ENCODE assay signal across 16 mouse cellular contexts in the genomic region with DNA sequence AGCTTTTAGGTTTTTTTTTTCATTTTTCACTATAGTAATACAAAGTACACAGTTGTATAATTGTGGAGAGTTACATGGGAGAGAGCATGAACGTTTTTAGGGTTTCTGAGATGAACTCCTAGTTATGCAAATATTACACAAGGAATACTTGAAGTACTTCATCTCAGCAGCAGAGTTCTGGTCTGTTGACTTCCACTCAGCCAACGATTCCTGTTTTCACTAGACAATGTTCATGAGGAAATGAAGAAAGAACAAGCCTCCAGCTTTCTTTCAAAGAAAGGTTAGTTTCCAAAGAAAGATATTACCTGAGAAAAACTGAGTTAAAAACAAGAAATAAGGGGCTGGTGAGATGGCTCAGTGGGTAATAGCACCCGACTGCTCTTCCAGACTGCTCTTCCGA.
"Had no signal": no experiment of that assay in that cellular context is flagged by ENCODE, and none has a peak within 500 bp of the region (broad histone marks: within the 10 kb centered on the region; RNA-seq: fewer than 3 reads in every experiment).

No protein-coding gene starts in this region.

- DNase-seq: retina, postnatal 1 day; right cerebral cortex, adult 18-20 months; right cerebral cortex, postnatal 14 days; right cerebral cortex, postnatal 25 days; right cerebral cortex, postnatal 4 days; spleen, adult 18-20 months; thymus, adult 18-20 months; thymus, adult 2 months; thymus, postnatal 14 days; thymus, postnatal 25 days; thymus, postnatal 36 days; thymus, postnatal 4 days had no signal

- H3K4me2 ChIP-seq: neural tube, embryonic 13.5 days; neural tube, embryonic 15.5 days; stomach, embryonic 15.5 days had no signal

- H3K36me3 ChIP-seq: neural tube, embryonic 13.5 days; neural tube, embryonic 15.5 days; stomach, embryonic 15.5 days had no signal

- H3K27ac ChIP-seq: neural tube, embryonic 13.5 days; neural tube, embryonic 15.5 days; stomach, embryonic 15.5 days; stomach, postnatal 0 days had no signal

- H3K9ac ChIP-seq: neural tube, embryonic 13.5 days; neural tube, embryonic 15.5 days; stomach, embryonic 15.5 days had no signal

- H3K4me3 ChIP-seq: neural tube, embryonic 13.5 days; neural tube, embryonic 15.5 days; stomach, embryonic 15.5 days had no signal

- H3K9me3 ChIP-seq: neural tube, embryonic 13.5 days; neural tube, embryonic 15.5 days; stomach, embryonic 15.5 days had no signal

- H3K27me3 ChIP-seq: neural tube, embryonic 13.5 days; neural tube, embryonic 15.5 days; stomach, embryonic 15.5 days had no signal
